Mouse (Mus musculus) T-helper 1 cell (primary cell): Measurements from ENCODE around the gene Cdkl5.

Experiments
- in situ Hi-C: fragments of 300-600 bp; cut with MboI, MseI; formaldehyde crosslinking; loops from one replicate; pipeline ENCODE4 v1.15.1; 2025; ENCODE audit warnings: high pct_unique_total_duplicates

Gene Cdkl5

DNA sequence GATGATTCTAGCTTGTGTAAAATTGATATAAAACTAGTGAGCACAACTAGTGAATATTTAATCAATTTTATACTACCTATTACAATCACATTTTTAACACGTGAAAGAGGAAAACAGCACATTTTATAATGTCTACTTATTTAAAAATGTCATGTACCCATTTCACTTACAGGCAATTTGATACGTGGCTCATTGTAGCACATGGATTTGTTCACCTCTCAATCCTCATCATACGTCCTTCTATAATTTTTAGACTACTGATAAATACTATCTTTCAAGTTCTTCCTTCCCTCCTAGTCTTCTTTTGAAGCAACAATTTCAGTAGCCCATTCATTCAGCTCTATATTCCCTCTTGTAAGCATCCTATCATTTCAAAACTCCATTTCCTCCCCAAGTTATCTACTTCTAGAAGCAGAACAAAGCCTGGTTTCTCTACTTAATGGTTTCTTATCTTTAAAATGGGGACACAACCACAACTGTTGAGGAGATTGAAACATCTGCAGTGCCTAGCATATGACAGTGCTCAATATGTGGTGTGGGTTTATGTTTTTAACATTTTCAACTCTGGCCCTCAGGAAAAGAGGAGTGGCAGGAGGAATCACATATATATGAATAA is 75.4 kb downstream of the Cdkl5 start:
- in situ Hi-C loops = no loop called here

DNA sequence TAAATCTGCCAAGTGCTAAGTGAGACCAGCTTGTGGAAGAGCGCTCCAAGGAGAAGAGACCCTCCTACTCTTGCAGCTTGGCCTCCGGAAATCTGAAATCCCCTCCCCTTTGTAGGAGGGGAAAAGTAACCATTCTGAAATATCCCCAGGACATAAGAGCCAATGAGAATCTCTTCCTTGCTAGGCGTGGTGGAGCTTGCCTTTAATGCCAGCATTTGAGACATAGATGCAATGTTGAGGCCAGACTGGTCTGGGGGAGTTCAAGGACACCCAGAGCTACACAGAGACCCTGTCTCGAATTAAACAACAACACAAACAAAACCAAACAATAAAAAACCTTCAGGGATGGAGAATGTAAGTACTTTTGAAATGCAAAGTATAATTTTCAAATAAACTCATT is 87.6 kb downstream of the Cdkl5 start, which contains the start of gene Gja6:
TSS of gene Gja6 (minus strand) at position 101 of the 400 bp plus-strand sequence.
- in situ Hi-C loops = no loop called here

DNA sequence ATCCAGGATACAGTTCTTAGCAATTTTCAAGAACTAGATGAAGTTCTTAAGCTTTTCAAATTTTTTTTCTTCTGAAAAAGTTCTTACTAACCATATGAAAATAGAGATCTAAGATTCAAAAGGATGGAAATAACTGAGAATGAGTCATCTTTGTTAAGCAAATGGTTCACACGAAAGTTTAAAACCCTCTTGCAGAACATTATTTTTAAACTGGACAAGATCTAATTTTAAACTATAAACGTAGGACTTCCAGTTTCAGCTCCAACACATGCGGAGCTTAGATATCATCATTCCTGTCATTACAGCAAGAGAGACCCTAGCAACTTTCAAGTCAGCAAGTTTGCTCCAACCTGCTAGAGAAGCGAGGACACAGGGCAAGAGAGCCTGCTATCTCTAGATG is 88.0 kb downstream of the Cdkl5 start:
- in situ Hi-C loops = no loop called here

DNA sequence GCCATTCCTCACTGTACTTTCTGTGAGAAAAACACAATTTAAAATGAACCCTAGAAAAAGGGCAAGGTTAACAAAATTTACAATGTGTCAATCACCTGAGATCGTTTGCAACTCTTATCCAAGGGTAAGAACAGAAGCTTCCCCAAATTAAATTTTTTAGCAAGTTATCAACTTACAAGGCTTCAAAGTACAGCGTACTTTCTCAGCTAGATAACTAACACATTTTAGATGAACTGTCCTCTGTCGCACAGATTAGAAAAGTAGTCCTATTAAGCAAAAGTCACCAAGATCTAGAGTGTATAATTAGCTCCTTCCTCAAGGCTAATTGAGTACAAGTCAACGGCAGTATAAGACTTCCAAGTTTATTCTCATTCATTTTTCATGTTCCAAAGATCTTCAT is 88.6 kb downstream of the Cdkl5 start:
- in situ Hi-C loops = no loop called here

DNA sequence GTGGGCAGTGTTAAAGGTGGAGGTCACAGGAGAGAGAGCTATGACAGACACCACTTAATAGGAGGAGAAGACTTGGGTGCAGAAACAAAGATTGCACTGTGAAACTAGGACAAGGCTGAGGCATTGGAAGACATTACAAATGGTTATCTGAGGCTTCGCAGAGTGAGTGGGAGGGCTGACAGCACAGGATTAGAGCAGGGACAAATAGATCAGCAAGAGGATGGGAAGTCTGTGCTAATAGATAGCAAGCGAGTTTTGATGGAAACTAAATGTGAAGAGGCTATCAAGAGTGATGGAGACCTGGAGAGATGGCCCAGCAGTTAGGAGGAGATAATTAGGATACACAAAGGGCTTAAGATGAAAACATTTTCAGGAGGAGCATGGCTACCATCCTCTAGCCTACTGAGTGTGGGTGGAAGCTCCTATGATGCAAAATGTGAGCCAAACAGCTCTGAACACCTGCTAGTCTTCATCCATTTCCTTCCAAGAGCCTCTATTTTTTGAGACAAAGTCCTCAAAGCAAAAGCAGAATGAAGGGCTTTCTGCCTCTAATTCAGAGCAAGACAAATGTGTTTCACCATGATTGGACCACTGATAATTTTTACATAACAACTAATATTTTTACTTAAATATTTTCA is 89.3 kb downstream of the Cdkl5 start:
- in situ Hi-C loops = no loop called here

DNA sequence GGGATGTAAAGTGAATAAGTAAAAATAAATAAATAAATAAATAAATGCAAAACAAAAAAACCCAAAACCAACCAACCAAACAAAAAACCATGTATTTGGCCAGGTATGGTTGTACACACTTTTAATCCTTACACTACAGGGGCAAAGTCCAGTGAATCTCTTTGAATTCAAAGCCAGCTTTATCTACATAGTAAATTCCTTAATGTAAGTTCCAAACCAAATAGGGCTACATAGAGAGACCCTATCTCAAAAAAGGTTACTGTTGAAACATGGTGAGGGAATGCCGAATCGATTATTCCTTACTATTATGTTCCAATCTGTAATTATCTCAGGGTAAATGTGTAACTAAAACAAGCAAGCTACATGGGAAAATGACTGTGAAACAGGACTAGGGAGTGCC is 93.4 kb downstream of the Cdkl5 start:
- in situ Hi-C loops = no loop called here

DNA sequence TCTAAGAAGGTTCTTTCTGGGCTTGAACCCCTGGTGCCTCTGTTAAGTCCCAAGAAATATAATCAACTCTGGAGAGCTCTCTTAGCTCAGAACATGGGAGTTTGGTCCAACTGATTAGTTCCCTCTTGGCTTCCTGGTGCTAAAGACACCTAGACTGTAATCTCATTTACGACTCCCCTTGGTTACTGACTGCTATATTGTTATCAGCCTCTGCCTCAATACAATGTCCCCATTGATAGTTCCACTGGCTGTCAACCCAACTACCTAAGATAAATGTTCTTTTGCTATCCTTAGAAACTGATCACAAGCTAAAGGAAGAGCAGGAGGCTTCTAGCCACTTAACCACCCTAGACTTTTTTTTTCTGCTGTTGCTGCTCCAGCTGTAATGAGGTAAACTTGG is 102.4 kb downstream of the Cdkl5 start:
- in situ Hi-C loops = no loop called here

DNA sequence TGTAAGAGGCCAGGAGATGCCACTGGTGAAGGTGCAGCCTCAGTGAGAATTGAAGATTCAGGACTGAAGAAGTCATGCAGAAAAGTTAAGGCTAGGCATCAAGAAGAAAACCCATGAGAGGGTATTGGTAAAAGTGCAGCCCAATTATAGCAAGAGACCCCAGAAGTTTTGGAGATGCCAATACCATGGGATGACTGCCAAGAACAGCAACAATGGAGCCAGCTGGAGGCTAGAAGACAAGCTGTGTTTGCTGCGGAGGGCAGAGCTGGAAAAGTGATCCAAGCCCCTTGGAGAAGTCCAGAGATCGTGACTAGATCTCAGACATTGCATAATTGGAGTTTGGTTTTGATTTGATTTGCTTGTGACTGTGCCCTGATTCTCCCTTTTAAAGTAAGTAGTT is 108.2 kb downstream of the Cdkl5 start:
- in situ Hi-C loops = no loop called here

DNA sequence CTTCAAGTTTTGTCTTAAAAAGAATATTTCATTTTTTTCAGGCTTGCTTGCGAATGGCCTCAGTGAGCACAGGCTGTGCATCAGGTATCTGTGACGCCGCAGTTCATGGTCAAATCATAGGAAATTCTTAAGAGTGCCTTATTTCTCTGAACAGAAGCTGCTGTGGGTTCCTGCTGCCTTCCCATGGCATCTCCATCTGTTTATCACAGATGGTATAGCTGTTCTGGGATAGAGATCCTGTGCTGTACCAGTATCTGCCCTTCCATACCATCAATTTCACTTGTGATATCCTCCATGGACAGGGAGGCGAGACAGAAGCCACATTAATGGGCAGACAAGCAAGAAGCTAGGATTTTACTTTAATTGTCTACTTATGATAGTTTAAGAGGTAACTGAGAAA is 127.9 kb downstream of the Cdkl5 start:
- in situ Hi-C loops = no loop called here

DNA sequence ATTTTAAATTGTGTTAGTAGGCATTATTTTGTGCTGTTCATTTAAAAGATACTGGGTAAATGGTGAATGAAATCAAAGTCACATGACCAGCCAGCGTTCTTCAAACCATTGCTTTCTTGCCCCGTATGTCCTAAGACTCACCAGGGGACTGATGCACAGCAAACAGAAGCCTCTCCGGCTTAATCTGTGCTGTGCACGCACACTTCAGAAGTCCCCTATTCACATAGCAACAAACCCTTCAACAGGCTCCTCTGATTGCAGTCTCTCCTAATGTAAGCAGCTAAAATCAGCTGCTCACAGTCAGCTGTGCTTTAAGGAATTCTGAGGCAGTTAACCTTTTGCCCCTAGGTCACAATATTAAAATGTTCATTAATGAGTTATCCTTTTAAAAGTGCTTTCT is 129.5 kb downstream of the Cdkl5 start:
- in situ Hi-C loops = no loop called here

DNA sequence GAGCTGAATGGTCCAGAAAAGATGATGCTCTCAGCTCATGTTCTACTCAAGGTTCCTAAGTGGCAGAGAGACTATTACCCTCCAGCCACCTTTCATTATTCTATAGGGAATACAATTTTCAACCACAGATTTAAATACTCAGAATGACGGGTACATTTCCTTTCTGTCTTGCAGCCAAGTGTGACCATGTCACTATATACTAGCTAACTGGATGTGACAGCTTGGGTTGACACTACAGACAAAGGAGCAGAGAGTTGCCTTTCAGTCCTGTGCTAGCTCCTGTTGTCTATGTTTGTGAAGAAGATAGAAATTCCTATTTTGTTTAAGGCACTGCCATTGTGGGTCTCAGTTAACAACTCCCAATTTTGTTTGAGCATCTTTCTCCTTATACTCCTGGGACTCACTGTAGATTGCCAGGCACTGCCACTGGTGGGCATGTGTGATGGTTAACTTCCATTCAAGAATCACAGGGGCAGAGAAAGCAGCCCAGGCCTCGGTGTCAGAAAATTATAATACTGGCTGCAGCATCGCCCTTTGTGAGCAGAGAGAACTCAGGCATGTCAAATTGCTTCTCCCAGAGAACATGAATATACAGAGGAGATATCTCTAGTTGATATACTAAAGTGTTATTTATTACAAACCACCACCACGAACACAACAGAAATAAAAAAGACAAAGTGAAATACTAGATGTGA is 130.7 kb downstream of the Cdkl5 start:
- in situ Hi-C loops = no loop called here

DNA sequence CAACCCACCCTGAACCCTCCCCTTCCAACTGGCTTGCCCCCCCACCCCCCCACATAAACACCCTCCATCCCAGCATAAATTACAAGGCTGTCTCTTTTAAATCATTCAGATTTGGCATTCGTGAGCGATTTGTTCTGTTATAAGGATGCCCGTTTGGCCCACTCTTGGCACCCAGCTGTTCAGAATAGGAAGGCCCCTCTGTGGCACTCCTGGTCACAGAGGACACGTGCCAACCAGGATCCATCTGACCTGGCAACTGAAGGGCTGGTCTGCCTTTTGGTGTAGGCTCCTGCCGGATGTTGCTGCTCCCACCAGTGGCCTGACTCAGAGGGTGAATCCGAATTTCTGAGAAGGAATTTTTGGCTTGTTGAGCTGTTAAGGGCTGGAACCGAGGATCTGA is 186.3 kb downstream of the Cdkl5 start:
- in situ Hi-C loops = no loop called here

DNA sequence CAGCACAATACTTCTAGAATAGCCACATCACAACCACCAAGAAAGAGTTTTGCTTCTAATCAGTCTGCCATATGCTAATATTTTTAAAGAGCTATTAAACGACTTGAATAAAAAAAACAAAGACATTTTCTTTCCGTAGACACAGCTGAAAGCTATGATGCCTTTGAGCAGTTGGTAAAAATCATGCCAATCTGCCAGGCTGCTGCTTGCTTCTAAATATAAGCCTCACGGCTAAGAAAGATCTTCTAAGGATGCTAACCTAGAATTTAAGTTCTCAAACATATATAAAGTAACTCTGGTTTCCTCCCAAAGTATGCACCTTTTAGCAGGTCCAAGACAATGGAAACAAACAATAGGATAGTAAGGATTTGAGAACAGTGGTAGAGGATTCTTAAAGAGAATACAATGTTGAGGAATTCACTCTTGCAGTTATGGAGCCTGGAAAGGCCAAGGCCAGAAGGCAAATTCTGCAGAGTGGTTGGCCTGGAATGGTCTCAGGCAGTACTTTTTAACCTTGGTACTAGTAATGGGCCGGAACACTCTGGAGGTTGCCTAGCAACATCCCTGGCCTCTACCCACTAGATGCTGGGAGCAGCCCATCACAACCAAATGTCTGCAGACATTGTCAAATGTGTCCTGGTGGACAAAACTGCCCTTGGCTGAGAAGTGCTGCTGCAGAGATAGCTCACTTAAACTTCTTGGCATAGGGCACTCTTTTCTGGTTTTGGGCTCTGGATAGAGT is 189.9 kb downstream of the Cdkl5 start:
- in situ Hi-C loops = no loop called here

DNA sequence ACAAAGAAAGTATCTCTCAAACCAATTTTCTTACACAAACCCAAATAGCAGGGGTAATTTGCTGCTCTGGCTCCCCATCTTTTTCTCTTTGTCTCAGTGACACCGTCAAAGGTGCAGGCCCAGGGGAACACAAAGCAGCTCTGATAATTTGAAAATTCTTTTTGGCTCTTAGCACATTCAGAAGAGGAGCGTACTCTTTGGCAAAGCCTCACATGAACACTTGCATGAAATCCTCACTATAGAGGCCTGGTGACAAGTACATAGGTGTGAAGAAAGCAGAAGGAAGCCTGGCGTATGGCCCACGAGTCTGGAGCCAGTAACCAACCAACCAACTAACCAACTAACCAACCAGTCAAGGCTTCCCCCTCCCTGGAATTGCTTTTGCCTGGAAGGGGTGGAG is 199.6 kb downstream of the Cdkl5 start:
- in situ Hi-C loops = no loop called here

DNA sequence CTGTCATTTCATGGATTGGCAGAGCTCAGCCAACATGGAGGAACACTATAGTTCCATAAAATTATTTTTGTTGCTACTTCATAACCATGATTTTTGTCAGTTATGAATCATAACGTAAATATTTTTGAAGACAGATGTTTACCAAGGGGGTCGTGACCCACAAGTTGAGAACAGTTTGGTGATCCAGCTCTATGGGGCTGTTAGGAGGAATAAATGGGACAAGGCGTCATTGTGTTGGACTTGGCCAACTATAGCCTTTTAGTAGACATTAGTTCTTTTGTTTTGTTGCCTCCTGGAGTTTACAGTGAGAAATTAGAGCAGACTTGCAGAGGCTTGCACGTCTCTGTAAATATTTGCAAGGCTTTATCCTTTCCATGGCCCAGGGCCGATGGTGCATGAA is 212.2 kb downstream of the Cdkl5 start:
- in situ Hi-C loops = no loop called here

DNA sequence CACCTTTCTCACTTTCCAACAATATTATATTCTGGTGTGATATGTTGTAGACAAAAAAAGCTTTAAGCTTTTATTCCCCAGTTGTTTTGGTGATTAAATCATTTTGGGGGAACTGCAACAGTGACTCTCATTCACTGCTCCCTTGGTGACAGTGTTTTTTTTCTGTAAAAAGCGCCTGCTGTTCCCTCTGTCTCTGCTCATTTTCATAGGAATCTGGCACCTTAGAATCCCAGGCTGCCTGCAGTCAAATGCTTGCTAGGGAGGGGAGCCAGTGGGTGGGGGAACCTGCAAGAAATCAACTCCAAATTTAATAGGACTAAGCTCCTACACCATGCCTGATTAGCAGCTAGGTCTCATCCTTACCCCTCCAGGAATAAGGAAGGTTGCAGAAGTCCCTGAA is 221.5 kb downstream of the Cdkl5 start:
- in situ Hi-C loops = no loop called here

DNA sequence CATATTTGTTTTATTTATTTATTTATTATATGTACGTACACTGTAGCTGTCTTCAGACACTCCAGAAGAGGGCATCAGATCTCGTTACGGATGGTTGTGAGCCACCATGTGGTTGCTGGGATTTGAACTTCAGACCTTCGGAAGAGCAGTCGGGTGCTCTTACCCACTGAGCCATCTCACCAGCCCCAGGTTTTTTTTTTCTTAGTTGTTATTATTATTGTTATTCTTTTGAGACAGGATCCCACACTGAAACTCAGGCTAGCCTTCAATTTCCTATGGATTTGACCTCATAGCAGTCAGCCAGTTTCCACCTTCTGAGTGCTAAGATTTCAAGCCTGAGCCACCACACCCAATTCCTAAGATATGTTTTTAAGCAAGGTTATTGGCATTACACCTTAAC is 224.9 kb downstream of the Cdkl5 start:
- in situ Hi-C loops = loop anchor here (10.0 kb wide), 2 partner anchors 225 to 1725 kb away; partner anchors contain the start of gene Cdkl5

DNA sequence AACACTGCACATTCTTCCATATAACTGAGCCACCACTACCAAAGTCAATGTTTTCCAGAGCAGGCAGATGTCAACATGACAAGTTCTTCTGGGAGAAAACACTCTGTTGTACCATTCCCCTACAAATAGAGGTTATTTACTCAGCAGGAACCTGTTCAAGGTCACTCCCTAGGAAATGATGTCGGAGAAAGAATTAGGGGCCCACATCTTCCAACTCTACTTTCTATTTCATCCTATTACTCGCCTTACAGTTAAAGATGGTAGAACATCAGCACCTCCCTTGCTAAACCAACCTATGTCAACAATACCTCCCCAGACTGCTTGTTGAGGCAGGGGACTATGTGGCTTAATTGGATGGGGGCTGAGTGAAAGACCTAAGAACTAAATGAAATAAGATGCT is 226.8 kb downstream of the Cdkl5 start, which contains the start of gene Rs1:
TSS of gene Rs1 (plus strand) at position 301 of the 400 bp plus-strand sequence.
- in situ Hi-C loops = loop anchor here (10.0 kb wide), 2 partner anchors 227 to 1723 kb away; partner anchors contain the start of gene Cdkl5

DNA sequence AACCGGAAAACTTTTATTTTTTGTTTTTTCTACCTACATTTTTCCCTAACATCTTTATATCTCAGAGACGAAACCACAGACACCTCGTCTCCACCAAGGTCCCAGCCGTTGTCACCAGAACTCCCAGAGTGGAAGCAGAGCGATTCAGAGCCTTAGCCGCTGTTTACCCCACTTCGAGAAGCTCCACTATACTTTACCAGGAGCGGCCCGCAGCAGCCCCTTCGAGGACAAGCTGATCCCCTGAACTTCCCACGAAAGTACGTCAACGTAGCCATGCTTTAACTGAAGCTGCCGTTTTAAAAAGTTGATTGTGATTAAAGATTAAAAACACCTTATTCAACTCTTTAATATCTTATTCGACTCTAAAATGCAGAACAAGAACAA is 228.3 kb downstream of the Cdkl5 start:
- in situ Hi-C loops = loop anchor here (10.0 kb wide), 2 partner anchors 229 to 1721 kb away; partner anchors contain the start of gene Cdkl5

DNA sequence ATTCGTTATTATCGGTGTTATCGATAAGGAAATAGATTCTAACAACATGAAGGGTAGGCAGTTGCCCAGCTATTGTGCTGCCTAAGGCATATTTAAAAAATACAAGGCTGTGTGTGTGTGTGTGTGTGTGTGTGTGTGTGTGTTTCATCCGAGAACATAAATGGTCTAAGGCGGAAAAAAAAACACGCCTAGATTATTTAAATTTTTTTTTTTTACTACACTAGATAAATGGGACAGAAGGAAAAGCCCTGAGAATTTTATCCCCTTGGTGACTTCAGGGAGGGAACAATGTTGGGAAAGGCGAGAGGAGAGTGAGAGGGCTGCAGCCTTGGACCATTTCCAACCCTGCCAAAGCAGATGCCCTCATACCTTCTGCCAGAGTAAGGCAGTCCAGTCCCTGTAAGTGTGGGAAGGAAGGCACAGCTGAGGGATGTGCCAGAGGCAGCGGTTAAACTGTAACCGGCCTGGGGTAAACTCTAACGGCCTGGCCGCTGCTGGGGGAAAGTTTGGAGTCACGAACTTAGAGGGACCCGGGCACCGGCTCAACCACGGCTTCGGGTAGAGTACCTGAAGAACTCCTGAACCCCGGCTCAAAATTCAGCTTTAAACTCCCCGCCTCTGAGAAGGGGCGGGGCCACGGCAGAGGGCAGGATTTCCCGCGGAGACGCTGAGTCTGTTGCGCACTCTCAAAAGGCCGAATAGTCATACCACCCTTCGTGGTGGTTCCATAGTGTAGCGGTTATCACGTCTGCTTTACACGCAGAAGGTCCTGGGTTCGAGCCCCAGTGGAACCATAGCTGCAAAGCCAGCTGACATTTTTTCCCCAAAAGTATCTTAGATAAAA is 228.9 kb downstream of the Cdkl5 start:
- in situ Hi-C loops = loop anchor here (10.0 kb wide), 2 partner anchors 229 to 1721 kb away; partner anchors contain the start of gene Cdkl5

DNA sequence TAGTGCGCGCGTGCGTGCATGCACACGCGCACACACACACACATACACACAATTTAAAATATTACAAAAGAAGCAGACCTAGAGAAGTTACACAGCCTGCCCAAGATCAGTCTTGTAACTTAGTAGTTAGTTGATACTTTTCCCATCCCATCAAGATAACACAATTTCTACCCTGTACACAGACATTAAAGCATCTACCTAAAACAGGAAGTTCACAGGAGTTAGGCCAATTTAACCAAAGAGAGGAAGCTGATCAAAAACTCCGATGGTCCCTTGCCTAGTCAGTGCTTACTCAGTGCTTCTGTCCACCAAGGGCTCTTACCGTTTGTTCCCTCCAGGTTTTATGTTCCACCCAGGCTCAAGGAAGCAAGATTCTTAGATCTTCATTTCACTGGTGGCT is 243.7 kb downstream of the Cdkl5 start:
- in situ Hi-C loops = loop anchor here (10.0 kb wide), 1 partner anchor 1146 kb away; no protein-coding TSS in a partner anchor
